Mouse (Mus musculus): ENCODE measurements around the gene Six3. TPM values are rescaled to one million over a fixed set of nuclear protein-coding genes. Genes with fewer than 3 reads are reported as not detected.

The Six3 gene
- polyA plus RNA-seq, 1 experiment from 2014 or later = not detected

- no peak for ATAC-seq (ENCODE audit: low read depth)
- DNase-seq = no peak
- no peaks in the 10 kb centered on the region for H3K4me1 ChIP-seq (replicated peaks)
- H3K9ac ChIP-seq = no peak overlapping the region
- WGBS (ENCODE audit: insufficient replicate concordance) = 51% methylated on average over 9 of the region's 9 CpGs
- H3K4me3 ChIP-seq (replicated peaks) = no peak overlapping the region
- peaks cover 28% of the 10 kb centered on the region for H3K27me3 ChIP-seq
- H3K9me3 ChIP-seq (replicated peaks) = no peaks in the 10 kb centered on the region
- no peaks in the 10 kb centered on the region for H3K36me3 ChIP-seq
- H3K4me2 ChIP-seq = no peak overlapping the region
- H3K27ac ChIP-seq = no peak overlapping the region
Measured at GRCm38 (mm10) chr17:85599520-85599919, 13.9 kb upstream of the Six3 start.

- Histone ChIP-seq H3K4me3 (replicated peaks) (no peak overlapping the region), H3K4me1 (replicated peaks) (no peaks in the 10 kb centered on the region), H3K9ac (no peak overlapping the region), H3K27me3 (peaks cover 88% of the 10 kb centered on the region), H3K9me3 (replicated peaks) (no peaks in the 10 kb centered on the region), H3K4me2 (no peak overlapping the region), H3K27ac (no peak overlapping the region), H3K36me3 (no peaks in the 10 kb centered on the region)
- 6% methylated on average over 3 of the region's 3 CpGs for WGBS (ENCODE audit: insufficient replicate concordance)
- no peak for ATAC-seq (ENCODE audit: low read depth)
- DNase-seq = no peak
Measured at GRCm38 (mm10) chr17:85606463-85606862, 6.9 kb upstream of the Six3 start.

- 2% methylated on average over 41 of the region's 41 CpGs for WGBS (ENCODE audit: insufficient replicate concordance)
- DNase-seq = no peak
Measured at GRCm38 (mm10) chr17:85607556-85608365, 5.6 kb upstream of the Six3 start.

GRCm38 (mm10) chr17:85608366-85609093 lies 4.9 kb upstream of the Six3 start:
- 3% methylated on average over 42 of the region's 42 CpGs for WGBS (ENCODE audit: insufficient replicate concordance)
- no peak overlapping the region for H3K27ac ChIP-seq
- ATAC-seq (ENCODE audit: low read depth) (no peak), DNase-seq (no peak)
- no peak overlapping the region for H3K4me3 ChIP-seq (replicated peaks)
- no peaks in the 10 kb centered on the region for H3K4me1 ChIP-seq (replicated peaks)
- H3K4me2 ChIP-seq = no peak overlapping the region
- peaks cover 89% of the 10 kb centered on the region for H3K27me3 ChIP-seq
- no peaks in the 10 kb centered on the region for H3K9me3 ChIP-seq (replicated peaks)
- H3K9ac ChIP-seq = no peak overlapping the region
- no peaks in the 10 kb centered on the region for H3K36me3 ChIP-seq

More at GRCm38 (mm10) chr17:85607556-85608365, 5.6 kb upstream of the Six3 start:
- peaks cover 89% of the 10 kb centered on the region for H3K27me3 ChIP-seq
- no peak overlapping the region for H3K4me2 ChIP-seq
- H3K4me1 ChIP-seq (replicated peaks) = no peaks in the 10 kb centered on the region
- no peak overlapping the region for H3K4me3 ChIP-seq (replicated peaks)
- H3K9ac ChIP-seq = no peak overlapping the region
- H3K36me3 ChIP-seq = no peaks in the 10 kb centered on the region
- no peaks in the 10 kb centered on the region for H3K9me3 ChIP-seq (replicated peaks)
- ATAC-seq (ENCODE audit: low read depth) = no peak
- no peak overlapping the region for H3K27ac ChIP-seq

GRCm38 (mm10) chr17:85609094-85609425 lies 4.3 kb upstream of the Six3 start:
- H3K27ac ChIP-seq = no peak overlapping the region
- no peak overlapping the region for H3K4me2 ChIP-seq
- no peaks in the 10 kb centered on the region for H3K36me3 ChIP-seq
- no peak for ATAC-seq (ENCODE audit: low read depth)
- 2% methylated on average over 13 of the region's 13 CpGs for WGBS (ENCODE audit: insufficient replicate concordance)
- no peak overlapping the region for H3K9ac ChIP-seq
- H3K4me3 ChIP-seq (replicated peaks) = no peak overlapping the region
- H3K27me3 ChIP-seq = peaks cover 92% of the 10 kb centered on the region
- no peaks in the 10 kb centered on the region for H3K4me1 ChIP-seq (replicated peaks)
- DNase-seq = no peak
- no peaks in the 10 kb centered on the region for H3K9me3 ChIP-seq (replicated peaks)

- peaks cover 93% of the 10 kb centered on the region for H3K27me3 ChIP-seq
- H3K36me3 ChIP-seq = no peaks in the 10 kb centered on the region
- no peak overlapping the region for H3K4me3 ChIP-seq (replicated peaks)
- H3K9ac ChIP-seq = no peak overlapping the region
- H3K9me3 ChIP-seq (replicated peaks) = no peaks in the 10 kb centered on the region
- 5% methylated on average over 13 of the region's 13 CpGs for WGBS (ENCODE audit: insufficient replicate concordance)
- H3K4me2 ChIP-seq = no peak overlapping the region
- DNase-seq = no peak
- ATAC-seq (ENCODE audit: low read depth) = no peak
- no peaks in the 10 kb centered on the region for H3K4me1 ChIP-seq (replicated peaks)
- no peak overlapping the region for H3K27ac ChIP-seq
Measured at GRCm38 (mm10) chr17:85609621-85610392, 3.6 kb upstream of the Six3 start.

GRCm38 (mm10) chr17:85610393-85611115 lies 2.9 kb upstream of the Six3 start:
- Histone ChIP-seq H3K9me3 (replicated peaks) (no peaks in the 10 kb centered on the region), H3K27me3 (peaks cover 93% of the 10 kb centered on the region), H3K27ac (no peak overlapping the region), H3K4me3 (replicated peaks) (no peak overlapping the region), H3K36me3 (no peaks in the 10 kb centered on the region), H3K4me1 (replicated peaks) (no peaks in the 10 kb centered on the region), H3K9ac (no peak overlapping the region), H3K4me2 (no peak overlapping the region)
- no peak for ATAC-seq (ENCODE audit: low read depth)
- no peak for DNase-seq
- WGBS (ENCODE audit: insufficient replicate concordance) = 2% methylated on average over 11 of the region's 11 CpGs

- DNase-seq = no peak
Measured at GRCm38 (mm10) chr17:85611521-85612515, 1.6 kb upstream of the Six3 start.

GRCm38 (mm10) chr17:85612526-85613265 lies 712 bp upstream of the Six3 start:
- DNase-seq (no peak), ATAC-seq (ENCODE audit: low read depth) (no peak)
- Histone ChIP-seq H3K9me3 (replicated peaks) (no peaks in the 10 kb centered on the region), H3K27me3 (peaks cover 100% of the 10 kb centered on the region), H3K4me1 (replicated peaks) (no peaks in the 10 kb centered on the region), H3K36me3 (no peaks in the 10 kb centered on the region), H3K9ac (no peak overlapping the region), H3K27ac (no peak overlapping the region), H3K4me3 (replicated peaks) (no peak overlapping the region), H3K4me2 (no peak overlapping the region)
- 2% methylated on average over 31 of the region's 31 CpGs for WGBS (ENCODE audit: insufficient replicate concordance)

More at GRCm38 (mm10) chr17:85611521-85612515, 1.6 kb upstream of the Six3 start:
- no peak overlapping the region for H3K4me3 ChIP-seq (replicated peaks)
- no peak for ATAC-seq (ENCODE audit: low read depth)
- no peaks in the 10 kb centered on the region for H3K9me3 ChIP-seq (replicated peaks)
- no peaks in the 10 kb centered on the region for H3K4me1 ChIP-seq (replicated peaks)
- no peaks in the 10 kb centered on the region for H3K36me3 ChIP-seq
- H3K27ac ChIP-seq = no peak overlapping the region
- H3K9ac ChIP-seq = no peak overlapping the region
- peaks cover 96% of the 10 kb centered on the region for H3K27me3 ChIP-seq
- no peak overlapping the region for H3K4me2 ChIP-seq
- 9% methylated on average over 19 of the region's 19 CpGs for WGBS (ENCODE audit: insufficient replicate concordance)

All from liver, embryonic 13.5 days (tissue).